Mouse (Mus musculus) monocyte, adult 2 months (primary cell): ENCODE measurements around the gene Olfr456.
"Not testable (repeated sequence)": the region's sequence is repeated elsewhere in the genome, so short reads cannot be mapped to it uniquely, and the experiment has no call there.

Experiments
- DNase-seq, 2 experiments: peaks; one replicate each; pipeline ENCODE4 v3.0.0; 2022; ENCODE audit warnings: low spot score in 2 of 2, low read depth in 1 of 2

The Olfr456 gene

DNA sequence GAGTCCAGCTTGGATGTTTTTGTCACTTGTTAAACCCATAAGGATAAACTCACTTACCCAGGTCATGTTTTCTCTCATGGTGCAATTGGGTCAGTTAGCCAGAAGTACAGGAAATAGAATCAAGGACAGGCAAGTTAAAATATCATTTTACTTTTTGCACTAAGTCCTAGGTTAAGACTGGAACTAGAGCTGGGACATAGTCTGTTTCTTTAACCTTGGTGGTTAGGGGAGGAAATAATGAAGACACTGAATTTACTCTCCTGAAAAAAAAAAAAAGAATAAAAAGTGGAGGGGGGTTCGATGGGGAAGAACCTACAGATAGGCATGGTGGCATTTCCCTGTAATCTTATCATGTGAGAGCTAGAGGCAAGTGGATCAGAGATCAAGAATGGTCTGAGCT lies at the start of gene Olfr456:
Olfr456 (minus strand) TSS at position 101 of the 400 bp plus-strand sequence.
- no peak for DNase-seq

DNA sequence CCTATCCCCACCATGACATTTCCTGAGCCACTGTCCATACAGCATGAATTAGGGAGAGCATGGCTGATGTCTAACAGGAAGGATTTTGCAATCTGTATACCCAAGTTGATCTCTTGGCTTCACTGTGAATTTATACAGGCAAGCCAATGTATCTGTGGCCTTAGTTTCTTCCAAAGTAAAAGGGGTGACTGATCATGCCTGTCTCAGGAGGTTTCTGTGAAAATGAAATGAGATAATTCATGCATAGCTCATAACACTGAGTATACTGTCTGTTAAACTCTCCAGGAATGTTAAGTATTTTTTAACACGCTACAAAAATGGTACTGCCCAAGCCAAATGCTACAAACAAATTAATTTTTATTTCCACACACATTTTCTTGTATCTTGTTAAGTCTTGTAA lies 26.4 kb upstream of the Olfr456 start:
- no peak for DNase-seq

GRCm38 (mm10) chr6:42509311-42509710 lies 22.3 kb upstream of the Olfr456 start:
- no peak for DNase-seq

- DNase-seq, result no peak
These were observed 16.5 kb upstream of the Olfr456 start for GRCm38 (mm10) chr6:42503478-42503877.

GRCm38 (mm10) chr6:42489731-42490130 lies 2.7 kb upstream of the Olfr456 start:
- DNase-seq, result no peak

DNA sequence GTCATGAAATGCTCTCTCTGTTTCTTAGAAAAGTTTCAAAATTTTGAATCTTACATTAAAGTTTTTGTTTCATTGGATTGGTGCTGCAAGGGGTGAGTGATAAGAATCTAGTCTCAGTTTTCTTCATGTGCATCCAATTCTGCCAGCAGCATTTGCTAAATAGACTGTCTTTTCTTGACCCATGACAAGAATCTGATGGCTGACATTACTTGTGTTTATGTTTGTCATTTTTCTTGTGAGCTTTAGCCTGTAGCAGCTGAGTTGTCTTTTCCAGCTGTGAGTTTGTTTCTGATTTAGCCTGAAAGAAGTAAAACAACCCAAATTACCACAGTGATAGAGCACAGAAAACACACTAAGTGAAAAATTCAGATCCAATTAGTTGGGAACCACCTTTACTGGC lies 2.4 kb downstream of the Olfr456 start:
- no peak for DNase-seq

DNA sequence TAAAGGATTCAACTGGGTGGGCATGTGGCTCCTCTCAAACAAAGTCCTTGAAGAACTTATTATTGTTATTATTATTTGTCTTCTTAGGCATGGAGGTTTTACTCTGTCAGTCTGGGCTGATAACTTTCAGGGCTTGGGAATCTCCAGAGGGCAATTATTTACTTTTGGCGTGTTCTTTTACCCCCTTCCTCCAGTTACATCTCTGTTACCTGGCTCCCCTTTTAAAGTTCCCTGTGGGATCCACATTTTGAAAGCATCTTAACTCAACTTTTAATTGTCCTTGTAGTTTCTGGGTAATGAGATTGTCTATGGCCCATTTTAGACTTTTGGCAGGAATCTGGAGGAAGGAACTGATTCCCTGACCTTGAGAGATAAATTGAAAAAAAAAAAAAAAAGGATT lies 10.8 kb downstream of the Olfr456 start, which contains the start of gene Olfr457:
Olfr457 (minus strand) TSS at position 101 of the 400 bp plus-strand sequence.
- no peak for DNase-seq

DNA sequence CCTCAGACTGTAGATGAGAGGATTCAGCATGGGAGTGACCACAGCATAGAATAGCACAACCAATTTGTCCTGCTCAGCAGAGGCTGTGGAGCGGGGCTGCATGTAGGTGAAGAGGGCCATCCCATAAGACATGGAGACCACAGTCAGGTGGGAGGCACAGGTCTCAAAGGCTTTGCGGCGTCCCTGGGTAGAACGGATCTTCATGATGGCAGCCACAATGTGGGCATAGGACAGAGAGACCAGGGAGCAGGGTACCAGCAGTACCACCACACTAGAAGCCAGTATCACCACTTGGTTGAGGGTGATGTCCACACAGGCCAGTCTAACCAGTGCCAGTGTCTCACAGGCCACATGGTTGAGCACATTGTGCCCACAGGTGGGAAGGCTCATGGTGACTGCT lies 15.7 kb downstream of the Olfr456 start:
- not testable (repeated sequence) for DNase-seq

DNA sequence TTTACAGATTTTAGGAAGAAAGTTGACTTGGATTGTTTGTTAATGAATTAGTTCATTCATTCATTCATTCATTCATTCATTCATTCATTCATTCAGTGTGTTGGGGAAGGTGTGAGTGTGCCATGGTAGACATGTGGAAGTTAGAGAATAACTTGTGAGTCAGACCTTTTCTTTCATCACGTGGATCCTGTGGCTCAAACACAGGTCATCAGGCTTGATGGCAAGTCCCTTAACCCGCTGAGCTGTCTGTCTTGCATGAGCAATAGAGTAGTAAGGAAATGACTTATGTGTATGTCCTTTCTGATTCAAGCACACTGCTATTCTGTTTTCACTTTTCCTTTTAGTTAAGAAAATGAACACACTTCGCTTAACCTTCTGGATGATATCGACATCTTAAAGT lies 16.5 kb downstream of the Olfr456 start:
- no peak for DNase-seq

DNA sequence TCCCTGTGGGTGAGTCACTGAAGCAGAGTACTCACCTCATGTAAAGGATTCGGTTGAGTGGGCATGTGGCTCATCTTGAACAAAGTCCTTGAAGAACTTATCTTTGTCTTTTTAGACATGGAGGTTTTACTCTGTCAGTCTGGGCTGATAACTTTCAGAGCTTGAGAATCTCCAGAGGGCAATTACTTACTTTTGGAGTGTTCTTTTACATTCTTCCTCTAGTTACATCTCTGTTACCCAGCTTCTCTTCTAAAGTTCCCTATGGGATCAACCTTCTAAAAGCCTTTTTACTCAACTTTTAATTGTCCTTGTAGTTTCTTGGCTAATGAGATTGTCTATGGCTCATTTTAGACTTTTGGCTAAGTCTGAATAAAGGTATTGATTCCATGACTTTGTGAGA lies 21.9 kb downstream of the Olfr456 start, which contains the start of gene Olfr458:
Olfr458 (minus strand) TSS at position 101 of the 400 bp plus-strand sequence.
- no peak for DNase-seq

DNA sequence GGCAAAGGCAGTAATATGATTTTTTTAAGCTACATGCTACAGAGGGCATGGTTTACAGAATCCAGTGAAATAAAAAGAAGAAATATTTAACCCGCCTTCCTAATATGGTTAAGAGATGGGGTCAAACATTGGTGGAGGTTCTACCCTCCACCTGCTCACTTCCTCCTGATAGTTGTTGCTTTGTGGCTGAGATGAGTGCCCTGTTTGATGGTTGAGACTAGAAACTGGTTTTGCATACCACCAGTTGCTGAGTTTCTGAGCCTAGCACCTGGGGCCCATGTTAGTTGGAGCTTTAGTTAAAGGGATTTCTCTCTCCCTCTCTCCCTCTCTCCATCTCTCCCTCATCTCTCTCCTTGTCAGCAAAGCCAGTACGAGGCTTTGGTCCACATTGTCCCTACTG lies 39.6 kb downstream of the Olfr456 start:
- DNase-seq, result no peak

GRCm38 (mm10) chr6:42444491-42444890 lies 42.5 kb downstream of the Olfr456 start:
- DNase-seq, result no peak

GRCm38 (mm10) chr6:42441395-42441794 lies 45.6 kb downstream of the Olfr456 start:
- no peak for DNase-seq
